Mouse (Mus musculus): ENCODE data around the gene Defb29.
A peak's percentile ranks its signal among the peaks of the same experiment; 100 is the strongest.

The Defb29 gene

GRCm38 (mm10) chr2:152539944-152540710 is at the start of gene Defb29:
Gene Defb29, minus strand, starts transcription at chr2:152540098.
- no peak for DNase-seq (ENCODE audit: low spot score)

DNA sequence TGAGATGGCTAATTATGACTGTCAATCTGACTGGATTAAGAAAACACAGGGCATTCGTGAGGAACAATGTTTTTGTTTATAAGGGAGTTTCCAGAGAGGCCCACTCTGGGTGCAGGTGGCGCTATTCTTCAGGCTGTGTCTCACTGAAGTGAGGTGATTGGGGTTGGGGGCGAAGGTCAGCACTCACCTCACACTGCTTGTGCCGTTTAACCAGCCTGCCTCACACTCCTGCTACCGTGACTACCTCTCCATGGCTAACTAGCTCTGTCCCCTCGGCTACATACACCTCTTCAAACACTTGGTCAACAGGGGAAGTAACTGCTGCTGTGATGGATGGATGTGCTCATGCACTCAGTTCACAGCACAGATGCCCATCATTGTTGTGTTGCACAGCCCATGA is 49.1 kb upstream of the Defb29 start:
- DNase-seq (ENCODE audit: low spot score), result no peak

GRCm38 (mm10) chr2:152588450-152588849 is 48.6 kb upstream of the Defb29 start:
- no peak for DNase-seq (ENCODE audit: low spot score)

- DNase-seq (ENCODE audit: low spot score), result no peak
These were observed 47.1 kb upstream of the Defb29 start for GRCm38 (mm10) chr2:152586926-152587560.

DNA sequence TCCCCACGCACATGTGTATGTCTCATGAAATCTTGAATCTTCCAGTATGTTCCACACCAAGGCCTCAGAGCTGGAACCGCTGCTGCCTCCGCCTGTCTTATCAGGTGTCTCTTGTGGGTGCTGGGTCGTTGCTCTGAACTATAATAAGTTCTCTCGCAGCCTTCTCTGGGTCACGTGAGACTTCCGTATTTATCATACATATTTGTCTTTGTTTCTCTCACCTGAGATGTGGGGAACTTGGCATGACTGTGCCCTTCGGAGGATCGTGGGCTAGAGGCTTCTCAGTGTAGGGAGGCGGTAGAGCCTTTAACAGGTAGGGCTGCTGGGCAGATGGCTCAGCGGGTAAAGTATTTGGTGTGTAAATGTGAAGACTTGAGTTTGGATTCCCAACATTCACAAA is 40.7 kb upstream of the Defb29 start:
- DNase-seq (ENCODE audit: low spot score), result no peak

- DNase-seq (ENCODE audit: low spot score), result no peak
These were observed 40.2 kb upstream of the Defb29 start, which contains the start of gene Defb19 for GRCm38 (mm10) chr2:152580107-152580506. Gene Defb19, minus strand, starts transcription at chr2:152580312.

- DNase-seq (ENCODE audit: low spot score), result no peak
These were observed 33.6 kb upstream of the Defb29 start for GRCm38 (mm10) chr2:152573484-152573883.

DNA sequence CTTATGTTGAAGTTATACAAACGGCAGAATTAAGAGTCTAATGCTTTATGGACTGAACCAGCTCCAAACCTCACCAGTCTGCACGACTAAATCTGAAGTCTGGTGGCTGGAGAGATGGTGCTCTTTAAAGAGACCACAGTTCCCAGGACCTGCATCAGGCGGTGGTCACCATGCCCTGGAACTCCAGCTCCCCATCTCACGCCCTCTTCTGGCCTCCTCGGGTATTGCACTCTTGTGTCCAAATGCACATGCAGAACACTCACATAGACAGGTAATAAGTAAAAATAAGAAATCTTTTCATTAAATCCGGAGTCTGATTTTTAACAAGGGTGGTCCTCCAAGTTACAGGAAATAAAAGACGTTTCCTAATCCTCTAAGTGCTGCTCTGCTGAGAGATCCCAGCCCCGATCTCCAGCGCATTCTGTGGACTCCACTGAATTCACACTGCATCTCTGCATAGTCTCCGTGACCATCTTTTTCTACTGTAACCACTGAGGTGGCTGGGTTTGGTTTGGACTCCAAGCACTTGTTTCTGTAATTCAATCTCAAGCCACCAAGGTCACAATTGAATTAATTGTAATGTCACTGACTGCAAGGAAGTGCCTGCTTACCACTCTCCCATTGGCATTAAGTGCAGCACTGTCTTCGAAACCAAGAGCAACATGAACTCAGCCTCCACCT is 32.4 kb upstream of the Defb29 start, which contains the start of gene Defb21:
Defb21 (plus strand) TSS at position 631 of the 681 bp plus-strand sequence.
- DNase-seq (ENCODE audit: low spot score), result no peak

DNA sequence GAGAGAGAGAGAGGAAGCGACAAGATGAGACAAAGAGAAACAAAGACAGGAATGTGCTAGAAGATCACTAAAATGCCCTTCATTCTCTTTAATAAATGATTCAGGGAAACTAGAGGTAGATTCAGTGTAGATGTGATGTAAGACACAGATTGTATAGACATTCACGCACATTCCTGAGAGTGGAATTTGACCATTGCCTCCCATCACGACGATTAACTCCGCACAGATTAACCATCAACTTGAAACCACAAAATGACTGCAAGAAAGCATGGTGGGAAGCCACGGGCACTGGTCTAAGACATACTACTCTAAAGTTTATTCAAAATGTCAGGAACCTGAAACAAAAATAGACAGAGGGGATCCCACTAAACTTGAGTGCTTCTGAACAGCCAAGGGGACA is 30.4 kb upstream of the Defb29 start:
- DNase-seq (ENCODE audit: low spot score), result no peak

DNA sequence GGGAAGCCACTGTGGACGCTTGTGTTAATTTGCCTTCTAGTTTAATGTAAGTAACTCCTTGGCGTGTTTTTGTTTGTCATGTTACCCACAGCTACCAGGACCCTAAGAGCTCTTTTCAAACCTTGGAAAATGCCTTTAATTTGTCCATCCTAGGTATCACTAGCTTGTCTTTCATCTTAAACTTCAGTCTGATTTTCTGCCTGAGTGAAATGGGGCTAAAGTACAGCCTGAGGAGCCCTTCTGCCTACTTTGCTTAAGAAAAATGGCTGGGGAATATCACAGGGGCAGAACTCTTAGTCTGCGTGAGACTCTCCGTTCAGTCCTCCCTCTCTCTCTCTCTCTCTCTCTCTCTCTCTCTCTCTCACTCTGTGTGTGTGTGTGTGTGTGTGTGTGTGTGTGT is 30.0 kb upstream of the Defb29 start:
- DNase-seq (ENCODE audit: low spot score), result no peak

GRCm38 (mm10) chr2:152569038-152569437 is 29.1 kb upstream of the Defb29 start, which contains the start of gene Gm17416:
Gene Gm17416, plus strand, starts transcription at chr2:152569338.
- DNase-seq (ENCODE audit: low spot score), result no peak

DNA sequence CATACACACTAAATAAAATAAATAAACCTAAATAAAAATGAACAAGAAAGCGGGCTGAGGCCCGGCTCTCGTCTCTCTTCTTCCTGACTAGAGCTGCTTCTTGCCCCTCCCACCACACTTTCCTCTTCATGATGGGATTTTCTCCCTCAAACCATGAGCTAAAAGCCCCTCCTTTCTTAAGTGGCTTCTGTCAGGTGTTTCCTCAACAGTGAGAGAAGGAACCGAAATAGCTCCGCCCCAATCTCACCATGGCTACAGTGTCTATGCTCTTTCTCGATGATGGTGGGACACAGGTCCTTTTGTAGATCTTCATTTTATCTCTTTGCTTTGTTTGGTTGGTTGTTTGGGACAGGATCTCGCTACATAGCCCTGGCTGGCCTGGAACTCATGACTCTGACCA is 16.8 kb upstream of the Defb29 start:
- DNase-seq (ENCODE audit: low spot score), result no peak

GRCm38 (mm10) chr2:152553774-152554423 is 14.0 kb upstream of the Defb29 start:
- peak; percentile 10 for DNase-seq (ENCODE audit: low spot score)

GRCm38 (mm10) chr2:152548124-152548523 is 8.2 kb upstream of the Defb29 start:
- DNase-seq (ENCODE audit: low spot score), result no peak

DNA sequence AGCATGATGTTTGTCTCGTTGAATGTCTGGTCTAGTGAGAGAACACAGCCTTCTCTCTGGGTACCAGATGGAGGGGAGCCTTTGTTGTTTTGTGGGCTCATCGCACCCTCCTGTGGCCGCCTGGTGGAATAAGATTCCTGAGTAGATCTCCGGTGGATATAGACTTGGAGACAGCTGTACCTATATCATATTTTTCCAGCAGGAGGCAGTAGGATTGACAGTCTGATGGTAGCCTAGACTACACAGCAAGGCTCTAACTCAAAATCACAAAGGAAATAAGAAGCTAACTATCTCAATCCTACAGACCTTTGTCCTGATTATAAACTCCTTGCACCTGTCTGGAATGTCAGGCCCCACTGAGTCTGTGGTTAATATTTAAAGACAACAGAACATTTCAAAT is 4.8 kb upstream of the Defb29 start:
- DNase-seq (ENCODE audit: low spot score), result peak; percentile 75

- no peak for DNase-seq (ENCODE audit: low spot score)
These were observed 3.6 kb upstream of the Defb29 start for GRCm38 (mm10) chr2:152543478-152543877.

DNA sequence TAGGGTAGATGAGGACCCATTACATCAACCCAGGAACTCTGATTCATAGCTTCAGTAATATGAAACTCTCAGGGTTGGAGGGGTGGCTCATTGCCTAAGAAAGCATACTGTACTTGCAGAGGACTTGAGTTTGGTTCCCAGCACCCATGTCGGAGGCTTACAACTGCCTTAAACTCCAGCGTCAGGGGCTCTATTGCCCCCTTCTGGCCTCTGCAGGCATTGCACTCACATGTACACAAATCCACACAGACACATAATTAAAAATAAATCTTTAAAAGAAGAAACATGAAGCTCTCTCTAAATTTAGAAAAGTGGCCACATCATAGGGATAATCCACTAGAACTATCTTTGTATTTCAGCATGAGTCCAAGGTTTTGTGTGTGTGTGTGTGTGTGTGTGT is 3.0 kb upstream of the Defb29 start:
- no peak for DNase-seq (ENCODE audit: low spot score)

- no peak for DNase-seq (ENCODE audit: low spot score)
These were observed 2.1 kb upstream of the Defb29 start for GRCm38 (mm10) chr2:152541979-152542378.

GRCm38 (mm10) chr2:152517981-152518380 is 21.9 kb downstream of the Defb29 start, which contains the start of gene Defb28:
Gene Defb28, plus strand, starts transcription at chr2:152518255.
- DNase-seq (ENCODE audit: low spot score), result no peak

DNA sequence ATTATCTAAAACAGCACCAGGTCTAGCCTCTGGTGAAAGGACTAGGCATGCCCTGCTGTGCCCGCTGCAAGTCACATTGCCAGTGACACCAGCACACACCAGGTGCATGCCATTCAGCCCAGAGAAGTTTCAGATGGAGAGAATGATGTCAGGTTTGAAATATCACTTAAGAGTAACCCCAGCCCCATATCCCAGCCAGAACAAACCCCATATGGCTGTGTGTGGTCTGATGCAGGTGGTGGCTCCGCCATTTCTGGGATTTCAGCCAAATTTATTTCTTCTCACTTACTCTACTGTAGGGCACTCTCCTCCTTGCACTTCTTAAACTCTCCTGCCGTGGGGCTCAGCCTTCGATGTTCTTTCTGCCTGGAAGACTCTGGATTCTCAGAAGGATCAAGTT is 23.8 kb downstream of the Defb29 start:
- no peak for DNase-seq (ENCODE audit: low spot score)

DNA sequence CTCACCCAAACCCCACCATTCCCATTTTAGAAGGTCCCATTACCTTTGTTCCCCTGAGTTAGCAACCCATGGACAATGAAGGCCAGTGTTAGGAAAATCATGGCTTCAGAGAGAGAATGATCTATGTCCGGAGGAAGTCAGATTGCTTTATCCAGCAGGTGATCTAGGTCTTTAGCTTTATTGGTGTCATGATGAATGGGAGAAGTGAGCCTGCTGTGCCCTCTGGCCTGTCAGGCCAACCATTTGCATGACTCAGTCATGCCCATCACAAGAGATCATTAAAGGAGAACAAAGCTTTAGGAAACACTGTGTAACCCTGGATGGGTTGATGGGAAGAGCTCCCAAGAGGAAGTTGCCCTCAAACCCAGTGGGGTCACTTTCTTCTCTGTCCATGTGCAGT is 28.3 kb downstream of the Defb29 start, which contains the start of gene Defb26:
Defb26 (minus strand) TSS at position 101 of the 400 bp plus-strand sequence.
- DNase-seq (ENCODE audit: low spot score), result no peak

- no peak for DNase-seq (ENCODE audit: low spot score)
These were observed 35.9 kb downstream of the Defb29 start for GRCm38 (mm10) chr2:152503950-152504349.

All from layer of hippocampus, adult 9-10 months (tissue).